Mouse (Mus musculus) intestine, postnatal 0 days (tissue): ENCODE measurements around the gene Myo10. TPM values are rescaled to one million over a fixed set of nuclear protein-coding genes. Genes with fewer than 3 reads are reported as not detected.

ENCODE experiments used
- ATAC-seq: fragments of 200-750 bp; cut with Nextera tagmentation; 2 replicates; pipeline ENCODE4 v1.8.0; 2017; ENCODE audit warnings: mild to moderate bottlenecking, moderate TSS enrichment, moderate library complexity
- H3K27ac ChIP-seq: fragments of 300-500 bp; sonication (generic); 2 replicates; pipeline ENCODE4 v1.5.1; 2014; ENCODE audit warnings: mild to moderate bottlenecking, low read depth, low read length, moderate library complexity
- H3K27me3 ChIP-seq: fragments of 300-500 bp; sonication (generic); replicated peaks from 2 replicates; pipeline ENCODE4 v1.6.1; 2014; ENCODE audit warnings: low read length, mixed read lengths; ENCODE audit not compliant: control insufficient read depth, insufficient read depth
- H3K36me3 ChIP-seq: fragments of 300-500 bp; sonication (generic); 2 replicates; pipeline ENCODE4 v1.6.1; 2014; ENCODE audit warnings: mild to moderate bottlenecking, moderate library complexity; ENCODE audit not compliant: control insufficient read depth, insufficient read depth
- H3K4me1 ChIP-seq: fragments of 300-500 bp; sonication (generic); replicated peaks from 2 replicates; pipeline ENCODE4 v1.6.1; 2014; ENCODE audit warnings: antibody characterized with exemption, low read length, mixed read lengths; ENCODE audit not compliant: control insufficient read depth, insufficient read depth
- H3K4me2 ChIP-seq: fragments of 300-500 bp; sonication (generic); replicated peaks from 2 replicates; pipeline ENCODE4 v1.6.1; 2014; ENCODE audit warnings: low read depth, mild to moderate bottlenecking, moderate library complexity
- H3K4me3 ChIP-seq: fragments of 300-500 bp; sonication (generic); 2 replicates; pipeline ENCODE4 v1.5.1; 2014; ENCODE audit warnings: low read depth, low read length
- H3K9ac ChIP-seq: fragments of 300-500 bp; sonication (generic); 2 replicates; pipeline ENCODE4 v1.6.1; 2014; ENCODE audit warnings: mild to moderate bottlenecking, low read depth, low read length
- H3K9me3 ChIP-seq: fragments of 300-500 bp; sonication (generic); 2 replicates; pipeline ENCODE4 v1.6.1; 2016; ENCODE audit warnings: mixed run types; ENCODE audit not compliant: control insufficient read depth
- CTCF ChIP-seq: sonication (generic); IDR thresholded peaks from 2 replicates; pipeline ENCODE4 v1.5.1; 2016; ENCODE audit warnings: low read depth, mild to moderate bottlenecking, control low read depth, antibody characterized with exemption, moderate library complexity
- WGBS: fragments of 180-500 bp; shearing (Covaris S2); extraction: QIAGEN DNeasy Blood & Tissue Kit; methylation state at CpG from one replicate; pipeline ENCODE4 v1.1.7; 2014; 5-methylcytosine and 5-hydroxymethylcytosine counted together
- polyA plus RNA-seq: library from polyadenylated mRNA; unstranded; fragments of >200 nt; fragmentation: Nextera tagmentation; extraction: Ambion mirVana; gene quantifications from 2 replicates; pipeline ENCODE4 v1.2.1, GENCODE M21; 2015

Myo10 gene
- polyA plus RNA-seq, 1 experiment from 2014 or later, result 9.5 TPM

GRCm38 (mm10) chr15:25674099-25674931 lies 52.0 kb downstream of the Myo10 start:
- Histone ChIP-seq H3K4me2 (no peak overlapping the region), H3K36me3 (no peaks in the 10 kb centered on the region), H3K27ac (no peak overlapping the region), H3K4me1 (no peaks in the 10 kb centered on the region), H3K9me3 (no peaks in the 10 kb centered on the region), H3K4me3 (no peak overlapping the region), H3K27me3 (no peaks in the 10 kb centered on the region), H3K9ac (no peak overlapping the region)
- no peak for TF ChIP-seq CTCF
- 84% methylated on average over 17 of the region's 17 CpGs for WGBS
- no peak for ATAC-seq

DNA sequence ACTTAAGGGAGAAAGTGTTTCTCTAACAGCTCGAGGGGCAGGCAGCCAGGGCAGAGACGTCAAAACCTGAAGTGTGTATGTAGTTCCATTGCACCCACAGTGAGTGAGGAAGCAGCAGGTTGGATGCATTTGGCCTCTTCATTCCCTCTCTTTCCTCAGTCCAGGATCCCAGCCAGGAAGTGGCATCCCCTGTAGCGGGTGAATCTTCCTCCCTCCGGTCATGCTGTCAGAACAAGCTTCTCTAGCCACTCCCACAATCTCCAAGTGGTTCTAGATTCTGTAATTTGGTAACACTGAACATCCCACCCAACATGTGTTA lies 52.6 kb downstream of the Myo10 start:
- WGBS, result 93% methylated on average over 4 of the region's 4 CpGs

GRCm38 (mm10) chr15:25675359-25675758 lies 53.0 kb downstream of the Myo10 start:
- TF ChIP-seq CTCF, result no peak
- 91% methylated on average over 11 of the region's 11 CpGs for WGBS
- Histone ChIP-seq H3K4me2 (no peak overlapping the region), H3K4me3 (no peak overlapping the region), H3K36me3 (no peaks in the 10 kb centered on the region), H3K9me3 (no peaks in the 10 kb centered on the region), H3K9ac (no peak overlapping the region), H3K27ac (no peak overlapping the region), H3K27me3 (no peaks in the 10 kb centered on the region), H3K4me1 (no peaks in the 10 kb centered on the region)
- no peak for ATAC-seq

More for the DNA sequence above, 52.6 kb downstream of the Myo10 start:
- TF ChIP-seq CTCF, result no peak
- Histone ChIP-seq H3K9me3 (no peaks in the 10 kb centered on the region), H3K4me2 (no peak overlapping the region), H3K27me3 (no peaks in the 10 kb centered on the region), H3K36me3 (no peaks in the 10 kb centered on the region), H3K4me1 (no peaks in the 10 kb centered on the region), H3K4me3 (no peak overlapping the region), H3K9ac (no peak overlapping the region), H3K27ac (no peak overlapping the region)
- no peak for ATAC-seq

- Histone ChIP-seq H3K4me3 (no peak overlapping the region), H3K4me2 (no peak overlapping the region), H3K27ac (no peak overlapping the region), H3K4me1 (no peaks in the 10 kb centered on the region), H3K9ac (no peak overlapping the region), H3K36me3 (no peaks in the 10 kb centered on the region), H3K9me3 (no peaks in the 10 kb centered on the region), H3K27me3 (no peaks in the 10 kb centered on the region)
- ATAC-seq, result no peak
- 72% methylated on average over 13 of the region's 13 CpGs for WGBS
- TF ChIP-seq CTCF, result no peak
These were observed 53.9 kb downstream of the Myo10 start for GRCm38 (mm10) chr15:25676056-25676785.

GRCm38 (mm10) chr15:25679081-25679480 lies 56.8 kb downstream of the Myo10 start:
- no peaks in the 10 kb centered on the region for H3K27me3 ChIP-seq
- TF ChIP-seq CTCF, result no peak
- no peak overlapping the region for H3K27ac ChIP-seq
- no peak overlapping the region for H3K9ac ChIP-seq
- H3K4me3 ChIP-seq, result no peak overlapping the region
- no peaks in the 10 kb centered on the region for H3K36me3 ChIP-seq
- 61% methylated on average over 3 of the region's 3 CpGs for WGBS
- H3K4me1 ChIP-seq, result no peaks in the 10 kb centered on the region
- no peak for ATAC-seq
- H3K9me3 ChIP-seq, result no peaks in the 10 kb centered on the region
- no peak overlapping the region for H3K4me2 ChIP-seq

GRCm38 (mm10) chr15:25679616-25680015 lies 57.3 kb downstream of the Myo10 start:
- H3K9ac ChIP-seq, result no peak overlapping the region
- no peak overlapping the region for H3K4me2 ChIP-seq
- no peaks in the 10 kb centered on the region for H3K9me3 ChIP-seq
- no peaks in the 10 kb centered on the region for H3K36me3 ChIP-seq
- 76% methylated on average over 4 of the region's 4 CpGs for WGBS
- no peak overlapping the region for H3K27ac ChIP-seq
- TF ChIP-seq CTCF, result no peak
- no peaks in the 10 kb centered on the region for H3K27me3 ChIP-seq
- no peaks in the 10 kb centered on the region for H3K4me1 ChIP-seq
- ATAC-seq, result no peak
- no peak overlapping the region for H3K4me3 ChIP-seq
